Mouse (Mus musculus) myocyte (in vitro differentiated cells): Measurements from ENCODE around the gene Syngr1.

Experiments used
- MAX ChIP-seq: IDR thresholded peaks from one replicate; pipeline ENCODE4 v1.6.1; 2011; ENCODE audit warnings: low read depth, mild to moderate bottlenecking, control low read depth
- POLR2A ChIP-seq: IDR thresholded peaks from one replicate; pipeline ENCODE4 v1.6.1; 2011; ENCODE audit warnings: low read depth, mild to moderate bottlenecking, control low read depth, moderate library complexity; ENCODE audit not compliant: insufficient read length
- TCF12 ChIP-seq: IDR thresholded peaks from one replicate; pipeline ENCODE4 v1.6.1; 2011; ENCODE audit warnings: mild to moderate bottlenecking, control low read depth; ENCODE audit not compliant: poor library complexity, insufficient read depth, severe bottlenecking

DNA sequence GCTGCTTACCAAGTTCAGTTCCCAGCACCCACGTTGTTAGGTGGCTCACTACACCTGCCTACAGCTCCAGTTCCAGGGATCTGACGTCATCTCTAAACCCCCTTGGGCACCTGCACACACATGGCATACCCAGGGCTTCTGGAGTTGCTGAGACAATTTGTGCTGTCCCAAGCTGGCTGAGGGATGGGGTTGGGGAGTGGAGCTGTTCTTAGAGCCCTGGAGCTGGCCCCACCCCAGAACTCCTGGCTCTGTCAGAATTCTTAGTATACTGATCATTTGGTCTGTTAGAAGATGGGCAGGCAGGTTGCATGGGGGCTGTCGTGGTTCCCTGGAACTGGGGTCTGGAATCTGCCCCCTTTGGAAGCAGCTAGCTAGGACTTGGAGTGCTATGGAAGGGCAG lies 9.1 kb downstream of the Syngr1 start:
- TF ChIP-seq POLR2A (no peak), MAX (no peak), TCF12 (no peak)
